Mouse (Mus musculus) ES-Bruce4 (cell line): Measurements from ENCODE around the gene Foxp1.

Source experiments
- CTCF ChIP-seq: IDR thresholded peaks from one replicate; pipeline ENCODE4 v1.8.1; 2011; ENCODE audit warnings: low read depth, low read length
- POLR2A ChIP-seq: IDR thresholded peaks from one replicate; pipeline ENCODE4 v1.8.1; 2011; ENCODE audit warnings: low read length; ENCODE audit not compliant: insufficient read depth

GRCm38 (mm10) chr6:99360581-99360980 is 161.9 kb downstream of the Foxp1 start:
- TF ChIP-seq CTCF (no peak), POLR2A (no peak)
